Mouse (Mus musculus) liver, postnatal 0 days (tissue): Measurements from ENCODE around the gene Igf2.

ENCODE experiments used
- CTCF ChIP-seq: sonication (generic); IDR thresholded peaks from 2 replicates; pipeline ENCODE4 v1.5.1; 2016; ENCODE audit warnings: antibody characterized with exemption, low read depth
- EP300 ChIP-seq: IDR thresholded peaks from 2 replicates; pipeline ENCODE4 v1.6.1; 2016; ENCODE audit warnings: antibody characterized with exemption, low read depth, mild to moderate bottlenecking

DNA sequence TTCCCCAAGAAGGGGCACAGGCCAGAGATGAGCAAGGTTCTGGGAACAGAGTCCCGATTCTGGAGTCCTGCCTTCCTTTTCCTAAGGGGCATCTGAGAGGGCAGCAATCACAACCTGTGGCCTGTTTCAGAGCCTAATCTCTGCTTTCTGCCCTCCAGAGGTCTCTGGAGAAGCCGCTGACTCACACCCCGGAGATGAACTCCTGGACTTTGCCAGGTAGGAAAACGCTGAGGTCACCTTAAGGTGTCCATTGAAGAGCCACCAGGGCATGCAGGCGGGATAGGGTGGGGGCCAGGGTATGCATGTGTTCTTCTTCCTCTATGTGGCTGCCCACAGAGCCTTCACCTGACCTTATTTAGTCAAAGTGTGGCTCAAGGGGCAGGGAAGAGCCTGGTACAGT lies 1.3 kb downstream of the Igf2 start:
- TF ChIP-seq CTCF = no peak
- no peak for TF ChIP-seq EP300
